Mouse (Mus musculus) heart, embryonic 12.5 days (tissue): ENCODE results near the gene Tmem163. TPM values are rescaled to one million over a fixed set of nuclear protein-coding genes. Genes with fewer than 3 reads are reported as not detected.

Source experiments
- ATAC-seq: fragments of 200-750 bp; cut with Nextera tagmentation; 2 replicates; pipeline ENCODE4 v1.8.0; 2017; ENCODE audit warnings: moderate TSS enrichment, moderate library complexity; ENCODE audit not compliant: insufficient number of reproducible peaks, low FRiP score
- H3K27ac ChIP-seq: fragments of 300-500 bp; sonication (generic); 2 replicates; pipeline ENCODE4 v1.5.1; 2016; ENCODE audit warnings: mild to moderate bottlenecking, moderate library complexity; ENCODE audit not compliant: poor library complexity, severe bottlenecking
- H3K27me3 ChIP-seq: fragments of 300-500 bp; sonication (generic); replicated peaks from 2 replicates; pipeline ENCODE4 v1.6.1; 2016; ENCODE audit warnings: mild to moderate bottlenecking, moderate library complexity
- H3K36me3 ChIP-seq: fragments of 300-500 bp; sonication (generic); 2 replicates; pipeline ENCODE4 v1.6.1; 2016; ENCODE audit warnings: mild to moderate bottlenecking, moderate library complexity
- H3K4me1 ChIP-seq: fragments of 300-500 bp; sonication (generic); replicated peaks from 2 replicates; pipeline ENCODE4 v1.6.1; 2016; ENCODE audit warnings: mild to moderate bottlenecking
- H3K4me2 ChIP-seq: fragments of 300-500 bp; sonication (generic); 2 replicates; pipeline ENCODE4 v1.6.1; 2016; ENCODE audit warnings: mild to moderate bottlenecking, moderate library complexity
- H3K4me3 ChIP-seq: fragments of 300-500 bp; sonication (generic); 2 replicates; pipeline ENCODE4 v1.5.1; 2016; ENCODE audit warnings: mild to moderate bottlenecking
- H3K9ac ChIP-seq: fragments of 300-500 bp; sonication (generic); 2 replicates; pipeline ENCODE4 v1.6.1; 2016; ENCODE audit warnings: mild to moderate bottlenecking, moderate library complexity
- H3K9me3 ChIP-seq: fragments of 300-500 bp; sonication (generic); replicated peaks from 2 replicates; pipeline ENCODE4 v1.6.1; 2016; ENCODE audit warnings: mild to moderate bottlenecking, moderate library complexity
- WGBS: fragments of 180-500 bp; shearing (Covaris S2); methylation state at CpG from one replicate; pipeline ENCODE4 v1.1.7; 2016; 5-methylcytosine and 5-hydroxymethylcytosine counted together
- polyA plus RNA-seq: library from polyadenylated mRNA; unstranded; fragments of >200 nt; fragmentation: Nextera tagmentation; extraction: Ambion mirVana; gene quantifications from 2 replicates; pipeline ENCODE4 v1.2.1, GENCODE M21; 2016

Tmem163 gene
- polyA plus RNA-seq, 1 experiment from 2014 or later, result 35.0 TPM

GRCm38 (mm10) chr1:127461017-127461416, 218.3 kb downstream of the Tmem163 start:
- no peak overlapping the region for H3K9ac ChIP-seq
- 49% methylated on average over 9 of the region's 9 CpGs for WGBS
- H3K36me3 ChIP-seq, result peaks cover 10% of the 10 kb centered on the region
- H3K9me3 ChIP-seq, result no peaks in the 10 kb centered on the region
- H3K4me3 ChIP-seq, result no peak overlapping the region
- H3K27me3 ChIP-seq, result no peaks in the 10 kb centered on the region
- no peak for ATAC-seq
- H3K4me2 ChIP-seq, result no peak overlapping the region
- no peak overlapping the region for H3K27ac ChIP-seq
- peaks cover 25% of the 10 kb centered on the region for H3K4me1 ChIP-seq

GRCm38 (mm10) chr1:127459576-127459975, 219.8 kb downstream of the Tmem163 start:
- WGBS, result 73% methylated on average over 7 of the region's 7 CpGs
- H3K27ac ChIP-seq, result no peak overlapping the region
- H3K4me3 ChIP-seq, result no peak overlapping the region
- peaks cover 16% of the 10 kb centered on the region for H3K4me1 ChIP-seq
- H3K9ac ChIP-seq, result no peak overlapping the region
- no peak for ATAC-seq
- peaks cover 10% of the 10 kb centered on the region for H3K36me3 ChIP-seq
- H3K9me3 ChIP-seq, result no peaks in the 10 kb centered on the region
- no peaks in the 10 kb centered on the region for H3K27me3 ChIP-seq
- no peak overlapping the region for H3K4me2 ChIP-seq

- Histone ChIP-seq H3K27me3 (no peaks in the 10 kb centered on the region), H3K4me1 (peaks cover 13% of the 10 kb centered on the region), H3K4me3 (no peak overlapping the region), H3K36me3 (peaks cover 10% of the 10 kb centered on the region), H3K9me3 (no peaks in the 10 kb centered on the region), H3K4me2 (no peak overlapping the region), H3K27ac (no peak overlapping the region), H3K9ac (no peak overlapping the region)
- 16% methylated on average over 6 of the region's 6 CpGs for WGBS
- no peak for ATAC-seq
Measured at GRCm38 (mm10) chr1:127459015-127459451, 220.3 kb downstream of the Tmem163 start.

GRCm38 (mm10) chr1:127453397-127453796, 226.0 kb downstream of the Tmem163 start:
- WGBS, result 84% methylated on average over 6 of the region's 6 CpGs
- H3K9ac ChIP-seq, result no peak overlapping the region
- no peaks in the 10 kb centered on the region for H3K27me3 ChIP-seq

GRCm38 (mm10) chr1:127444836-127445485, 234.4 kb downstream of the Tmem163 start:
- Histone ChIP-seq H3K4me2 (no peak overlapping the region), H3K4me3 (no peak overlapping the region), H3K36me3 (peaks cover 23% of the 10 kb centered on the region), H3K9ac (no peak overlapping the region), H3K27ac (no peak overlapping the region), H3K27me3 (no peaks in the 10 kb centered on the region), H3K9me3 (peaks cover 5% of the 10 kb centered on the region), H3K4me1 (peaks cover 33% of the 10 kb centered on the region)
- WGBS, result 44% methylated on average over 5 of the region's 5 CpGs
- no peak for ATAC-seq

More at GRCm38 (mm10) chr1:127453397-127453796, 226.0 kb downstream of the Tmem163 start:
- H3K27ac ChIP-seq, result no peak overlapping the region
- H3K4me1 ChIP-seq, result no peaks in the 10 kb centered on the region
- ATAC-seq, result no peak
- H3K9me3 ChIP-seq, result peaks cover 4% of the 10 kb centered on the region
- H3K36me3 ChIP-seq, result peaks cover 20% of the 10 kb centered on the region
- H3K4me3 ChIP-seq, result no peak overlapping the region
- H3K4me2 ChIP-seq, result no peak overlapping the region

GRCm38 (mm10) chr1:127442880-127443877, 236.2 kb downstream of the Tmem163 start:
- H3K27me3 ChIP-seq, result no peaks in the 10 kb centered on the region
- H3K36me3 ChIP-seq, result peaks cover 13% of the 10 kb centered on the region
- H3K27ac ChIP-seq, result no peak overlapping the region
- H3K4me2 ChIP-seq, result peak overlapping the region; percentile 31; the same call in 1 of the 2 replicates
- no peak overlapping the region for H3K9ac ChIP-seq
- peaks cover 43% of the 10 kb centered on the region for H3K4me1 ChIP-seq
- no peaks in the 10 kb centered on the region for H3K9me3 ChIP-seq
- ATAC-seq, result peak; percentile 42; the same call in 1 of the 2 replicates
- H3K4me3 ChIP-seq, result no peak overlapping the region
- 29% methylated on average over 14 of the region's 14 CpGs for WGBS

- H3K27me3 ChIP-seq, result no peaks in the 10 kb centered on the region
- H3K9ac ChIP-seq, result no peak overlapping the region
- no peak overlapping the region for H3K27ac ChIP-seq
- H3K36me3 ChIP-seq, result peaks cover 3% of the 10 kb centered on the region; the same call in 1 of the 2 replicates
- 73% methylated on average over 3 of the region's 3 CpGs for WGBS
- no peak for ATAC-seq
- H3K9me3 ChIP-seq, result no peaks in the 10 kb centered on the region
- H3K4me2 ChIP-seq, result no peak overlapping the region
- H3K4me3 ChIP-seq, result no peak overlapping the region
- H3K4me1 ChIP-seq, result peaks cover 46% of the 10 kb centered on the region
Measured at GRCm38 (mm10) chr1:127441736-127442135, 237.6 kb downstream of the Tmem163 start.

GRCm38 (mm10) chr1:127441007-127441406, 238.3 kb downstream of the Tmem163 start:
- H3K27me3 ChIP-seq, result no peaks in the 10 kb centered on the region
- H3K36me3 ChIP-seq, result no peaks in the 10 kb centered on the region; the same call in 1 of the 2 replicates
- WGBS, result 70% methylated on average over 1 of the region's 1 CpGs
- no peak for ATAC-seq
- H3K9me3 ChIP-seq, result no peaks in the 10 kb centered on the region
- H3K4me1 ChIP-seq, result peaks cover 46% of the 10 kb centered on the region
- H3K9ac ChIP-seq, result no peak overlapping the region
- H3K4me2 ChIP-seq, result no peak overlapping the region
- no peak overlapping the region for H3K4me3 ChIP-seq
- H3K27ac ChIP-seq, result no peak overlapping the region

GRCm38 (mm10) chr1:127439452-127439891, 239.9 kb downstream of the Tmem163 start:
- no peak for ATAC-seq
- Histone ChIP-seq H3K9me3 (no peaks in the 10 kb centered on the region), H3K4me1 (peaks cover 44% of the 10 kb centered on the region), H3K4me2 (no peak overlapping the region), H3K36me3 (no peaks in the 10 kb centered on the region), H3K27me3 (no peaks in the 10 kb centered on the region), H3K27ac (no peak overlapping the region), H3K4me3 (no peak overlapping the region), H3K9ac (no peak overlapping the region)
- WGBS, result 56% methylated on average over 9 of the region's 9 CpGs

GRCm38 (mm10) chr1:127437091-127437490, 242.3 kb downstream of the Tmem163 start:
- Histone ChIP-seq H3K9ac (no peak overlapping the region), H3K36me3 (no peaks in the 10 kb centered on the region), H3K4me1 (peaks cover 37% of the 10 kb centered on the region), H3K27ac (no peak overlapping the region), H3K4me3 (no peak overlapping the region), H3K4me2 (no peak overlapping the region), H3K9me3 (no peaks in the 10 kb centered on the region), H3K27me3 (no peaks in the 10 kb centered on the region)
- no peak for ATAC-seq
- WGBS, result 61% methylated on average over 6 of the region's 6 CpGs
